Mouse (Mus musculus): ENCODE measurements at regions not wholly inside any gene's neighbourhood (a gene's known extent, or its start where the extent isn't known, plus 50 kb on each side); places are given as distances from the start of the nearest gene placed in this dataset.

DNA sequence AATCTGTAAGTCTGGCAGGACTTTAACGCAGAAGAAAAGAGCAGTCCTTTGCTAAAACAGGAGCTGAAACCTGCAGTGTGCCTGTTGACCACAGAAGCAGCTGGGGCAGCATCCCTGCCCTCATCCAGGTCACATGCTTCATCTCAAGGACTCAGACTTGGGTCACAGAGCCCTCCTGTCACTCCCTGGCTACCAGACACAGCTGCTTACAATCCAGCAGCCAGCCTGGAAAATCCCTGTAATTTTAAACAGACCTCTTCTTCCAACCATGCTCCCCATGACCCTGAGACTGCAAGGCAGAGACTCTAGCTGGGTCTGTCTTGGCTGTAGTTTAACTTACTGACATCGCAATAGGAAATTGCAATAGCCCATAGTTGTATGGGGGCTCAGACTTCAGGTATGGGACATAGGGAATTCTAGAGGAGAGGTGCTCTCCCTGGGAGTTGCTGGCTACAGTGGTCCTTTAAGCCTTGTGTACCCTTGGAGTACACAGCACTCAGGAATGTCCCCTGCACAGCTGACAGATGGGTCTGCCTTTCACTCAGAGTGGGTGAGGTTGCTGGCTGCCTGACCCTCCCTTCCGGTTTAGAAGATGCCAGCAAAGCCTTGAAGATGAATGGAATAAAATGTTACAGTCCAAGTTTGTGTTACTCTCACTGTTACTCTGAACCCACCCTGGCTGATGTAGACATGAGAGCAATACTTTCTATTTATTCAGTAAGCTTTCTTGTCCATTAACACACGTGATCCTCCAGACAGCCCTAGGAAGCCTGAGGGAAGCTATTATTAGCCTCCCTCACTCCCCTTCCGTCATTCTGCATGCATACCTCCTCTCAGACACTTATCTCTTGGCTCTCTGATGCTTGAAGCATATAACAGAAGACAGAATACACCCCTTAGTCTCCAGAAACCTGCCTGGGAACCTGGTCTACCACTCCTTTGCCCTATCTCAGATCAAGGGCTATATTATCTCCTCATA lies 159.7 kb downstream of the Sox11 start:
- H3K27ac ChIP-seq: peak overlapping the region; percentile 94
- no peak overlapping the region for H3K4me3 ChIP-seq
- peak; percentile 89 for ATAC-seq (replicated peaks; ENCODE audit: insufficient number of reproducible peaks, insufficient read depth, low FRiP score, low read depth)
- H3K27me3 ChIP-seq: no peaks in the 10 kb centered on the region
- no peaks in the 10 kb centered on the region for H3K36me3 ChIP-seq
- no peaks in the 10 kb centered on the region for H3K9me3 ChIP-seq (replicated peaks)
- H3K9ac ChIP-seq: no peak overlapping the region
- peaks cover 22% of the 10 kb centered on the region for H3K4me1 ChIP-seq (replicated peaks)
- H3K4me2 ChIP-seq: peak overlapping the region; percentile 49
- WGBS: 17% methylated on average over 5 of the region's 5 CpGs

DNA sequence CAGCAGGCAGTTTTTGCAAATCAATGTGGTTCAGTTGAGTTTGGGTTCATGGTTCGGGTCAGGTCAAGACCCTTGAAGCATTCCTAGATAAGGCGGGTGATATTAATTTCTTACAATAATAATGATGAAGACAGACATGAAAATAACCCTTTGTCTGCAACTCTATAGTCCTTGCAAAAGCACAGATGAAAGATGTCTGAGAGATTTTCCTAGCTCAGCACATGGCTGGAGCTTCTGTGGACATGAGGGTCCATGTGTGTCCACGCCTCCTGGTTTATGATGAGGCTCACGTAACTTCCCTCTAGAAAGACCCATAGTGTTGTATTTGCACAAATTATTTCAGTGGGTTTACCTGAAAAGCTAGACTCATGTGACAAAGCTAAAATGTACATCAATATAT lies 168.8 kb downstream of the Sox11 start:
- Histone ChIP-seq H3K4me1 (replicated peaks) (no peaks in the 10 kb centered on the region), H3K4me3 (no peak overlapping the region), H3K9me3 (replicated peaks) (no peaks in the 10 kb centered on the region), H3K9ac (no peak overlapping the region), H3K36me3 (no peaks in the 10 kb centered on the region), H3K27ac (no peak overlapping the region), H3K4me2 (no peak overlapping the region), H3K27me3 (no peaks in the 10 kb centered on the region)
- no peak for ATAC-seq (replicated peaks; ENCODE audit: insufficient number of reproducible peaks, insufficient read depth, low FRiP score, low read depth)
- 86% methylated on average over 4 of the region's 4 CpGs for WGBS

DNA sequence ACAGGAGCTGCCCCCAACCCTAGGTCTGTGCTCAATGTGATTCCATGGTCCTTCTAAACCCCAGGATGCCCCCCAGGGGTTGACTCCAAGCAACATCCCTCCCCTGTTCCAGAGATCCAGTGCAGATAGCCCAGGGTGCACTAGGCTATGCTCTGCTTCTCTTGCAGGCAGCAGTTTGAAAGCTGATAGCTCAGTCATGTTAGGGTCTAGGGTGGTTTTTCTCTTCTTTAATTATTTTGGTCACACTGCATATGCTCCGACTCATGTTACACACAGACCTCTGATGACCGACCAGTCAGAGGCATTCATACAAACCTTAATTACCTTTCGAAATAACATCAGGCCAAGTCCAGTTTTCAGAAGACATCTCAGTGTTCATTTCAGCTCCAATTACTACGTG lies 169.2 kb downstream of the Sox11 start:
- H3K9ac ChIP-seq: no peak overlapping the region
- H3K36me3 ChIP-seq: no peaks in the 10 kb centered on the region
- ATAC-seq (replicated peaks; ENCODE audit: insufficient number of reproducible peaks, insufficient read depth, low FRiP score, low read depth): no peak
- H3K9me3 ChIP-seq (replicated peaks): no peaks in the 10 kb centered on the region
- H3K4me2 ChIP-seq: no peak overlapping the region
- H3K27me3 ChIP-seq: no peaks in the 10 kb centered on the region
- 81% methylated on average over 4 of the region's 4 CpGs for WGBS
- no peaks in the 10 kb centered on the region for H3K4me1 ChIP-seq (replicated peaks)
- no peak overlapping the region for H3K4me3 ChIP-seq
- no peak overlapping the region for H3K27ac ChIP-seq

DNA sequence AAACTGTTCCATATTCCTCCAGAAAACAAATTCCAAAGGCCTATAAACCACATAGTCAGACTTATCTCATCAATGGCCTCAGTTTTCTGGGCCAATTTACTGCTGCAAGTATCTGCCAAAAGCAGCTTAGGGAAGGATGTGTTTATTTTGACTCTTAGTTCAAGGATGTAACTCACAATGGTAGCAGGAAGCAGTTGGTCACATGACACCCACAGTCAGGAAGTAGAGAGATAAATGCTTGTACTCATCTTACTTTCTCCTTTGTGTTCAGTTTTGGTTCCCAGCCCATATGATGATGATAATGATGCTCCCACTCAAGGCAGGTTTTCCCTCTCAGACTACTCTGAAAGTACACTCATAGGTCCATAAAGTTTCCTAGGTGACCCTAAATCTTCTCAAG lies 170.8 kb downstream of the Sox11 start:
- no peak for ATAC-seq (replicated peaks; ENCODE audit: insufficient number of reproducible peaks, insufficient read depth, low FRiP score, low read depth)

DNA sequence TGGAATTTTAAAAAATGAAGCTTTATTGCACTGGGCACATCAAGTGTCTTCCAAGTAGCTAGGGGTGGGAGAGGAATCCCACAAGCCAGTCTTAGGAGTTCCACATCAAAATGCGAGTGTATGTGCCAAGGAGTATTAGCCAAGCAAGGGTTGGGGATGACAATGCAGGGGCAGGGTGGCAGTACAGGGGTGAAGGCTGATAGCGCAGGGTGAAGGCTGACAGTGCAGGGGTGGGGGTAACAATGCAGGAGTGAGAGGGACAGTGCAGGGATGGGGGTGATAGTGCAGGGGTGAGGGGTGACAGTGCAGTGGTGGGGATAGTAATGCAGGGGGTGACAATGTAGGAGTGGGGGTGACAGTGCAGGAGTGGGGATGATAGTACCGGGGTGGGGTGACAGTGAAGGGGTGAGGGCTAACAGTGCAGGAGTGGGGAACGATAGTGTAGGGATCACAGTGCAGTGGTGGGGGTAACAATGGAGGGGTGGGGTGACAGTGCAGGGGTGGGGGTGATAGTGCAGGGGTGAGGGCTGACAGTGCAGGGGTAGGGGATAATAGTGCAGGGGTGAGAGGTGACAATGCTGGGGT lies 177.4 kb downstream of the Sox11 start:
- H3K4me3 ChIP-seq: no peak overlapping the region
- H3K36me3 ChIP-seq: no peaks in the 10 kb centered on the region
- 88% methylated on average over 4 of the region's 4 CpGs for WGBS
- no peak overlapping the region for H3K27ac ChIP-seq
- H3K27me3 ChIP-seq: no peaks in the 10 kb centered on the region
- H3K9me3 ChIP-seq (replicated peaks): no peaks in the 10 kb centered on the region
- no peak overlapping the region for H3K4me2 ChIP-seq
- 0 out of 2 replicates have a peak, but pooled peaks cover 2% of the 10 kb centered on the region for H3K4me1 ChIP-seq (replicated peaks)
- H3K9ac ChIP-seq: no peak overlapping the region
- no peak for ATAC-seq (replicated peaks; ENCODE audit: insufficient number of reproducible peaks, insufficient read depth, low FRiP score, low read depth)

More for the DNA sequence above, 170.8 kb downstream of the Sox11 start:
- Histone ChIP-seq H3K36me3 (no peaks in the 10 kb centered on the region), H3K9ac (no peak overlapping the region), H3K4me1 (replicated peaks) (no peaks in the 10 kb centered on the region), H3K9me3 (replicated peaks) (no peaks in the 10 kb centered on the region), H3K27me3 (no peaks in the 10 kb centered on the region), H3K27ac (no peak overlapping the region), H3K4me3 (no peak overlapping the region), H3K4me2 (no peak overlapping the region)

DNA sequence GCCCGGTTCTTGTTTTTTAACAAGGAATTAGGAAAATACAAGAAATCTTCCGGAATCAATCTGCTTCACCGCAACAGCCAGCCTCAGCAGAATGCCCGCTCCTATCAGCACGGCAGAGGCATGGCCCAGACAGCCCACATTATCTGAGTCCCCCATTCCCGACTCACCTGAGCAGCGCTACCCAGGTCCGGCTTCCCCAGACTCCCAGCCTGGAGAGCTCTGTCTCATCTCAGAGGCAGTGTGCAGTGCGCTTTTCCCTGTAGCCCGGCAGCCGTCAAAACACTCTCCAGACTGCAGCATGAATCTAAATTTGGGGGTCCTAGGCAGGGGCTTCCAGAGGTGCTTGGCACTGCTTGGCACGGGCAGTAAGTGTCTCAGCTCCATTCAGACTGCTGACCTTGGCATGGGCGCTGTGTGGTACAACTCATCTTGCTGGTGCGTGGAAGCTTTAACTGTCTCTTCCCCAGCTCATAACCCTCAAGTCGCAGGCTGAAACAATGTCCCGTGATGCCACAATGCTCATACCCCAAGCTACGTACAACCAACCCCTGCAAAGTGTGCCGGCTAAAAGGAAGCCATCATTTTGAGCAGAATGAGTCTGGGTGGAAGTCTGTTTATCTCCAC lies 182.2 kb downstream of the Sox11 start:
- H3K36me3 ChIP-seq: no peaks in the 10 kb centered on the region
- WGBS: 64% methylated on average over 18 of the region's 18 CpGs
- no peaks in the 10 kb centered on the region for H3K9me3 ChIP-seq (replicated peaks)
- H3K27me3 ChIP-seq: no peaks in the 10 kb centered on the region
- H3K4me3 ChIP-seq: no peak overlapping the region
- H3K4me1 ChIP-seq (replicated peaks): 0 out of 2 replicates have a peak, but pooled peaks cover 2% of the 10 kb centered on the region
- no peak overlapping the region for H3K4me2 ChIP-seq
- no peak overlapping the region for H3K27ac ChIP-seq
- no peak overlapping the region for H3K9ac ChIP-seq
- ATAC-seq (replicated peaks; ENCODE audit: insufficient number of reproducible peaks, insufficient read depth, low FRiP score, low read depth): no peak

DNA sequence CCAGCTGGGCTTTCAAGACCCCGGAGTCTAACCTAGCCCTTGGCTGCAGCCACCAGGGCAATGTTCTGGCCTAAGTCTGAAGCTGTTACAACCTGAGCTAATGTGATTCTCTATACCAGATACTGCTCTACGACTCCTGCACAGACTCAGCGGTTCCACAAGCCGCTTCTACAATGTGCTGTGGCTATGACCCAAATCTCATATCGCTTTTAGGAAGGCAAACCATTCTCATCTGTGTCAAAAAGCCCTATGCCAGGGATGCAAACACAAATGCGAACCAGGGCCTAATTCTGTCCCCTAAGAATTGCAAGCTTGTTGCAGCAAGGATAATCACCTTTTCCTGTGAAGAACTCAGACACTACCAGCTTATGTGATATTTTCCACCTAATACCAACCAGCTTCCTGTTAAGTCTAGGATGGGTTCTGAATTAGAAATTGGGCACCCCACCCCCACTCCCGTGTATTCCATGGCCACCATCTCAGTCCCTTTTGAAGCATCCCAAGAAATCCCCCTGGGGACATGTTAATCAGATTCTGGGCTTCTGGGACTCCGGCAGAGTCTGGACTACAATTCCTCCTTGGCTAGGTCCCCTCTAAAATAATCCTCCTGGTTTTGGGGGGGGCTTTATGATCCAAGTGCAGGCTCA lies 182.8 kb downstream of the Sox11 start:
- H3K27ac ChIP-seq: no peak overlapping the region
- no peak for ATAC-seq (replicated peaks; ENCODE audit: insufficient number of reproducible peaks, insufficient read depth, low FRiP score, low read depth)
- no peak overlapping the region for H3K4me2 ChIP-seq
- no peaks in the 10 kb centered on the region for H3K27me3 ChIP-seq
- no peaks in the 10 kb centered on the region for H3K9me3 ChIP-seq (replicated peaks)
- H3K4me1 ChIP-seq (replicated peaks): 0 out of 2 replicates have a peak, but pooled peaks cover 2% of the 10 kb centered on the region
- H3K9ac ChIP-seq: no peak overlapping the region
- H3K36me3 ChIP-seq: no peaks in the 10 kb centered on the region
- 80% methylated on average over 8 of the region's 8 CpGs for WGBS
- H3K4me3 ChIP-seq: no peak overlapping the region

DNA sequence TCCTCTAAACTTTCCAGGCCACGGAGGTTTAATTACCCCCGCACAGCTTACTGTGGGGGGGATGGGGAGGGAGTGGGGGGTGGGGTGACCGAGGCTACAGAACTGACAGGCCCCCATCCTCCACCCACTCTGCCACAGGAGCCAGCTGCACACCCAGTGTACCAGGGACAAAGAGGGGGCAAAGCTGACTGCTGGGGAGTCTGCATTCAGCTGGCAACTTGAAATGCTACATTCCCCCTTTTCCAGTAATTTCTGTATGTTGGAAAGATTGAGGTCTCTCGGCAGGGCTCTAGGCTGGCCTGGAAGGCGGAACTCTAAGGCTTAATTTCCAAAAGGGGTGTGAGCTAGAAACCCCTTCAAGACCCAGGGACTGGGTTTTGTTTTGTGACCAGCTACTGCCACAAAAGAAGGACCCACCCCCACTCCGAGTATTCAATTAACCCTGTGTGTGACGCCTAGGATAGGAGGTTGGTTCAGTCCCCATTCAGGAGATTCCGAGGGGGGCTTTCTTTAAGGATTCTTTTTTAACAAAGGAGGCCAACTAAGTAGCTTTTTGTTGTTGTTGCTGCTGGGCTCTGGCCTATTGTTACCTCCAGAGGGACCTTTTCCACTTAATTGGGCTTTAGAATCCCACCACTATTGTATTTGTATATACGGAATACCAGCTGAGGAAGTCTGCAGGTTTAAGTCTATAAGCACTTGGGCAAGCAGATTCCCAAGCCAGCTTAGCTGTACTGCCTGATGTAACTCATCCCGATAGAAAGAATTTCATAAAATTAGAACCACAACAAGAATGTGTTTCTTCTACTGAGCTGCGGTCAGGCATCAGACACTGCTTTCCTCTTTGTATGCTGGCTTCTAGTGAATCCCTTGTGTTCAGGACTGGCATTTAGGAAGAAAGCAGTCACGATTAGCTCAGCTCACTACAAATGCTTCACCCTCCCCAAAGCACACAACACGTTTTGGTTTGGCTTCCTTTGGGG lies 191.2 kb downstream of the Sox11 start:
- Histone ChIP-seq H3K4me3 (no peak overlapping the region), H3K27ac (no peak overlapping the region), H3K4me1 (replicated peaks) (no peaks in the 10 kb centered on the region), H3K9ac (no peak overlapping the region), H3K9me3 (replicated peaks) (no peaks in the 10 kb centered on the region), H3K36me3 (no peaks in the 10 kb centered on the region), H3K4me2 (no peak overlapping the region), H3K27me3 (no peaks in the 10 kb centered on the region)
- ATAC-seq (replicated peaks; ENCODE audit: insufficient number of reproducible peaks, insufficient read depth, low FRiP score, low read depth): no peak
- 43% methylated on average over 13 of the region's 13 CpGs for WGBS

DNA sequence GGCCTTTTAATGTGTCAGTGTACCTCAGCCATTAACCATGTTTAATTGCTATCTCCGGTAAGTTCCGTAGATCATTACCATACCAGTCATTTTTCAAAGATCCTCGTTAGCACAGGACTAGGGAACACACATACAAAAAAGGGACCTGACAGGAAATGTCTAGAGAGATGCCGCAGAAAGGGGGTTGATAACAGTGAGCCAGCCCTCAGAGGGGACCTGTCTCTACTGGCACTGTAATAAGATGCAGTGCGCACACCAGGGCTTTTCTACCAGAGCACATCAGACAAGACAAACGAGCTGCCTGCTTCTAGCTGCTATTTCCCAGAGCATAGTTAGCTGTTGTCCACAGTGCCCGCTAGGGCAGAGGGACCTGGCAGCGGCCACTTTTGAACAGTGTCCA lies 199.1 kb downstream of the Sox11 start:
- WGBS: 74% methylated on average over 8 of the region's 8 CpGs
- Histone ChIP-seq H3K27ac (no peak overlapping the region), H3K4me3 (no peak overlapping the region), H3K9ac (no peak overlapping the region), H3K4me1 (replicated peaks) (0 out of 2 replicates have a peak, but pooled peaks cover 4% of the 10 kb centered on the region), H3K4me2 (no peak overlapping the region), H3K9me3 (replicated peaks) (no peaks in the 10 kb centered on the region), H3K27me3 (no peaks in the 10 kb centered on the region), H3K36me3 (no peaks in the 10 kb centered on the region)
- no peak for ATAC-seq (replicated peaks; ENCODE audit: insufficient number of reproducible peaks, insufficient read depth, low FRiP score, low read depth)

DNA sequence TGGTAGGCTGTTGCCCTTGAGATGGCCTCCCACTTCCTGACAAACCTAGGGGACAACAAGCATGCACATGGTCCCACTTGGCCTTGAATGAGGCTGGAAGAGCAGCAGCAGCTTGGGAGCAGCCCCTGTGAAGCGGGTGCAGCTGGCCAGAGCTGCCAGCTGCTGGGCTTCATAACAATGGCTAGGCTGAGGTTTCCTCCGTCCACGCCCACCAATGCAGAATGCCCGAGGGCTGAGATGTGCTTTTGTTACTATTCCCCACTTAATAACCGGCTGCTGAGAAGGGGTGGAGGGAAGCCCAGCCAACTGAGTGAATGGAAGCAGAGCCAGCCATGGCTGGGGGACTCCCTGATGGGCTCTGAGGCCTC lies 202.1 kb downstream of the Sox11 start:
- H3K9me3 ChIP-seq (replicated peaks): no peaks in the 10 kb centered on the region
- H3K4me3 ChIP-seq: no peak overlapping the region
- WGBS: 44% methylated on average over 5 of the region's 5 CpGs
- H3K4me2 ChIP-seq: no peak overlapping the region
- H3K27ac ChIP-seq: no peak overlapping the region
- H3K36me3 ChIP-seq: no peaks in the 10 kb centered on the region
- ATAC-seq (replicated peaks; ENCODE audit: insufficient number of reproducible peaks, insufficient read depth, low FRiP score, low read depth): no peak
- H3K27me3 ChIP-seq: no peaks in the 10 kb centered on the region
- H3K9ac ChIP-seq: no peak overlapping the region
- 0 out of 2 replicates have a peak, but pooled peaks cover 8% of the 10 kb centered on the region for H3K4me1 ChIP-seq (replicated peaks)
